Mouse (Mus musculus) liver, postnatal 0 days (tissue): Measurements from ENCODE around the gene Evpl. TPM values are rescaled to one million over a fixed set of nuclear protein-coding genes. Genes with fewer than 3 reads are reported as not detected.
"Not testable (repeated sequence)": the region's sequence is repeated elsewhere in the genome, so short reads cannot be mapped to it uniquely, and the experiment has no call there.

Experiments used
- ATAC-seq: fragments of 200-750 bp; cut with Nextera tagmentation; 2 replicates; pipeline ENCODE4 v1.8.0; 2017; ENCODE audit warnings: mild to moderate bottlenecking, moderate library complexity
- DNase-seq: peaks from one replicate; pipeline ENCODE4 v3.0.0-alpha.2; 2016
- H3K27ac ChIP-seq: fragments of 300-500 bp; sonication (generic); 2 replicates; pipeline ENCODE4 v1.5.1; 2014; ENCODE audit warnings: antibody characterized with exemption, moderate library complexity, mild to moderate bottlenecking, low read depth
- H3K27me3 ChIP-seq: fragments of 300-500 bp; sonication (generic); 2 replicates; pipeline ENCODE4 v1.6.1; 2014; ENCODE audit warnings: low read length, control low read depth, mixed read lengths; ENCODE audit not compliant: insufficient read depth
- H3K36me3 ChIP-seq: fragments of 300-500 bp; sonication (generic); replicated peaks from 2 replicates; pipeline ENCODE4 v1.6.1; 2014; ENCODE audit warnings: mild to moderate bottlenecking, control low read depth, low read length, moderate library complexity, mixed read lengths; ENCODE audit not compliant: insufficient read depth
- H3K4me1 ChIP-seq: fragments of 300-500 bp; sonication (generic); 2 replicates; pipeline ENCODE4 v1.6.1; 2014; ENCODE audit warnings: antibody characterized with exemption, mild to moderate bottlenecking, control low read depth; ENCODE audit not compliant: insufficient read depth
- H3K4me2 ChIP-seq: fragments of 300-500 bp; sonication (generic); 2 replicates; pipeline ENCODE4 v1.6.1; 2014; ENCODE audit warnings: low read depth, mild to moderate bottlenecking, low read length, moderate library complexity, mixed read lengths
- H3K4me3 ChIP-seq: fragments of 300-500 bp; sonication (generic); 2 replicates; pipeline ENCODE4 v1.5.1; 2014; ENCODE audit warnings: low read depth, low read length
- H3K9ac ChIP-seq: fragments of 300-500 bp; sonication (generic); replicated peaks from 2 replicates; pipeline ENCODE4 v1.6.1; 2014; ENCODE audit warnings: mild to moderate bottlenecking, moderate library complexity
- H3K9me3 ChIP-seq: fragments of 300-500 bp; sonication (generic); 2 replicates; pipeline ENCODE4 v1.6.1; 2016; ENCODE audit warnings: mild to moderate bottlenecking, control low read depth, low read length, mixed read lengths
- CTCF ChIP-seq: sonication (generic); IDR thresholded peaks from 2 replicates; pipeline ENCODE4 v1.5.1; 2016; ENCODE audit warnings: antibody characterized with exemption, low read depth
- EP300 ChIP-seq: IDR thresholded peaks from 2 replicates; pipeline ENCODE4 v1.6.1; 2016; ENCODE audit warnings: antibody characterized with exemption, low read depth, mild to moderate bottlenecking
- WGBS: fragments of 180-500 bp; shearing (Covaris S2); extraction: QIAGEN DNeasy Blood & Tissue Kit; methylation state at CpG from one replicate; pipeline ENCODE4 v1.1.7; 2014; ENCODE audit not compliant: insufficient replicate concordance; 5-methylcytosine and 5-hydroxymethylcytosine counted together
- polyA plus RNA-seq: library from polyadenylated mRNA; unstranded; fragments of >200 nt; fragmentation: Nextera tagmentation; extraction: Ambion mirVana; gene quantifications from 2 replicates; pipeline ENCODE4 v1.2.1, GENCODE M21; 2015

The Evpl gene
- polyA plus RNA-seq, 1 experiment from 2014 or later: 0.07 TPM

DNA sequence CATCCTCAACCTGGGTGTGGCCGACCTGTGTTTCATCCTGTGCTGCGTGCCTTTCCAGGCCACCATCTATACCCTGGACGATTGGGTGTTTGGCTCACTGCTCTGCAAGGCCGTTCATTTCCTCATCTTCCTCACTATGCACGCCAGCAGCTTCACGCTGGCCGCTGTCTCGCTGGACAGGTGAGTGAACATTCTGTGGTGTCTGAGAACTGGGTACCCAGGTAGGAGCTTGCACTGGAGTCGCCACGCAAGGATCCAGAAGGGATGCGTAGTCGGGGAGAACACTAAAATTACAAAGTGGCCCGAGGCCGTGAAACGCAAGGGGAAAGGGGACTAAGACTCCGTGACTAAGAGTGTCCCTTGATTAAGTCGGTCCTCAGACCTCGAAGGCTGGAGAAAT lies 43.8 kb upstream of the Evpl start:
- 3% methylated on average over 18 of the region's 18 CpGs for WGBS
- H3K36me3 ChIP-seq: no peaks in the 10 kb centered on the region
- peak overlapping the region; percentile 40; the same call in 1 of the 2 replicates for H3K4me2 ChIP-seq
- H3K27me3 ChIP-seq: peaks cover 50% of the 10 kb centered on the region
- H3K4me1 ChIP-seq: peaks cover 3% of the 10 kb centered on the region; the same call in 1 of the 2 replicates
- no peak overlapping the region for H3K27ac ChIP-seq
- no peak overlapping the region for H3K9ac ChIP-seq
- H3K4me3 ChIP-seq: 0 out of 2 replicates have a peak overlapping the region, but pooled peaks have one; percentile 17
- TF ChIP-seq CTCF (no peak), EP300 (no peak)
- DNase-seq (no peak), ATAC-seq (no peak)
- no peaks in the 10 kb centered on the region for H3K9me3 ChIP-seq

DNA sequence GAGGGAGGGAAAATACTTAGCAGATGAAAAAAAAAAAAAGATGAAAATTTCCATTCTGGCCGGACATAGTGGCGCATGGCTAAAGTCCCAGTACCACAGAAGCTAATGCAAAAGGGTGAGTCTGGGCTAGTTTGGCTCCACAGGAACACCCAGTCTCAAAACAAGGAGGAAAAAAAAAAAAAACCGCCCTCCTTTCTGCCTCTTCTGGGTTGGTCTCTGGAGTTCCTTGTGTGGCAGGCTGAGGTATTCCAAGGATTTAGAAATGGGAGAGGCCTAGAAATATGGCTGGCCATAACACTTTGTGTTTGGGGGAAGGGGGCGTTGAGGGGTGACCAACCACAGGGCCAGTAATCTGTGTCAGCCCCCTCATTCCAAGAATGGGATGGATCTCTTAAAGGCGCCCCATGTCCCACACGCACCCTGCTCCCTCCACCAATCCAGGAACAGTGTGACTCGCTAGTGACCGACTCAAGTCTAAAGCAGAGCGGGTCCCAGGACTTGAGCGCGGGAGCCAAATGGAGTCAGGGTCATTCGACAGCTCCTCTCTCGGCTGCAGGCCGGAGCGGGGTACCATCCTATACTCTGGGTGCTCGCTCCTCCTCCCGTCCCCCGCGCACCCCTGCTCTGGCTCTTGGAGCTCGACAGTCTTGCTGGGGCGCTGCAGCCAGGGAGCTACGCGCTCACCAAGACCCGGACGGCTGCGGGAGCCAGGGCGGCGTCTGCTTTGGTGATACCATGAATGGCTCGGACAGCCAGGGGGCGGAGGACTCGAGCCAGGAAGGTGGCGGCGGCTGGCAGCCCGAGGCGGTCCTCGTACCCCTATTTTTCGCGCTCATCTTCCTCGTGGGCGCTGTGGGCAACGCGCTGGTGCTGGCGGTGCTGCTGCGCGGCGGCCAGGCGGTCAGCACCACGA lies 43.1 kb upstream of the Evpl start, which contains the start of gene Galr2:
Gene Galr2 (plus strand): TSS at position 189 of the 913 bp plus-strand sequence.
- peaks cover 50% of the 10 kb centered on the region for H3K27me3 ChIP-seq

DNA sequence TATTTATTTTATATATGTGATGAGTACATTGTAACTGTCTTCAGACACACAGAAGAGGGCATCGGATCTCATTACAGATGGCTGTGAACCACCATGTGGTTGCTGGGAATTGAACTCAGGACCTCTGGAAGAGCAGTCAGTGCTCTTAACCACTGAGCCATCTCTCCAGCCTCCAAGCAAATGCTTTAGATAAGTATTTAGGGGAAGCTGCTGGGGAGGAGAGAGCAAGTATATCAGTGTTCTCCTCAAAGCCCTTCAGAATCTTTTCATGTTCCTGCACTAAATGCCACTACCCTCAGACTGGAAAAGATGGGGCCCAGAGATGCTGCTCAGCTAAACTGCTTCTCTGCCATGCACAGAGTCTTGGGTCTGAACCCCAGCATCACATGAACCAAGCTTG lies 39.3 kb upstream of the Evpl start:
- 81% methylated on average over 1 of the region's 1 CpGs for WGBS
- not testable (repeated sequence) for H3K36me3 ChIP-seq, DNase-seq, H3K9ac ChIP-seq, H3K9me3 ChIP-seq, H3K27ac ChIP-seq, ATAC-seq, H3K4me2 ChIP-seq, H3K4me3 ChIP-seq
- Histone ChIP-seq H3K27me3 (peaks cover 20% of the 10 kb centered on the region), H3K4me1 (peaks cover 18% of the 10 kb centered on the region)

More for the DNA sequence above, 43.1 kb upstream of the Evpl start, which contains the start of gene Galr2:
- ATAC-seq (no peak), DNase-seq (no peak)
- Histone ChIP-seq H3K4me1 (peaks cover 3% of the 10 kb centered on the region; the same call in 1 of the 2 replicates), H3K36me3 (no peaks in the 10 kb centered on the region), H3K4me3 (0 out of 2 replicates have a peak within 1 kb of the TSS, but pooled peaks have one; percentile 17), H3K4me2 (peak within 1 kb of the TSS; percentile 40), H3K9me3 (no peaks in the 10 kb centered on the region), H3K27ac (no peak within 1 kb of the TSS), H3K9ac (no peak within 1 kb of the TSS)
- TF ChIP-seq CTCF (no peak), EP300 (no peak)
- 8% methylated on average over 46 of the region's 48 CpGs for WGBS

DNA sequence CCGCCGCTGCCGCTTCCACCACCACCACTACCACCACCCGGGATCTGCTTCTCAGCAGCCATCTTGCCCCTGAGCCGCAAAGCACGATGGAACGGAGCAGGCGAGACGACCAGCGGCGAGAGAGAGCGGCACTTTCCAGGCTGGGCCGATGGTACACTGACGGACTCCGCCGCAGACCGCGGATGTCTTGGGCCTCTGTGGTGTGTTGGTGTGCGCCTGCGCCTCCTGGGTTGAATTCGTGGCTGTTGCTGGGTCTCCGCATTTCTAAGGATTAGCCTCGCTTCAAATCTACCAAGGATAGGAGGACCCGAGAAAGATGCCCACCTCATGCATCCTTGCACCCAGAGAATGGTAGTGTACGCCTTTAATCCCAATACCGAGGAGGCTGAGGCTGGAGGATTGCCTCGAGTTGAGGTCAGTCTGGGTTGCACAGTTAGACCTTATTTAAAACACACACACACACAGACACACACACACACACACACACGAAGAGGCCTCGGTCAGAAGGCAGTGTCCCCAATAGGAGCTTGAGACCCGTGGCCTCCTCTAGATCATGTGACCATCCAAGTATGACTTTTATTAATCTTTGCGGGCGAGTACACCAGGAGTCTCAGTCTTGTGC lies 36.3 kb upstream of the Evpl start, which contains the start of gene Srp68:
Gene Srp68 (minus strand): TSS at position 173 of the 622 bp plus-strand sequence.
- Histone ChIP-seq H3K9me3 (no peaks in the 10 kb centered on the region), H3K4me3 (peak within 1 kb of the TSS; percentile 97), H3K27ac (peak within 1 kb of the TSS; percentile 81), H3K27me3 (no peaks in the 10 kb centered on the region), H3K4me1 (peaks cover 15% of the 10 kb centered on the region), H3K4me2 (peak within 1 kb of the TSS; percentile 96), H3K9ac (peak within 1 kb of the TSS; percentile 92), H3K36me3 (peaks cover 11% of the 10 kb centered on the region)
- WGBS: 2% methylated on average over 32 of the region's 32 CpGs
- TF ChIP-seq EP300 (no peak), CTCF (peak; percentile 15; the same call in 1 of the 2 replicates)
- DNase-seq (peak; percentile 91), ATAC-seq (peak; percentile 98)

DNA sequence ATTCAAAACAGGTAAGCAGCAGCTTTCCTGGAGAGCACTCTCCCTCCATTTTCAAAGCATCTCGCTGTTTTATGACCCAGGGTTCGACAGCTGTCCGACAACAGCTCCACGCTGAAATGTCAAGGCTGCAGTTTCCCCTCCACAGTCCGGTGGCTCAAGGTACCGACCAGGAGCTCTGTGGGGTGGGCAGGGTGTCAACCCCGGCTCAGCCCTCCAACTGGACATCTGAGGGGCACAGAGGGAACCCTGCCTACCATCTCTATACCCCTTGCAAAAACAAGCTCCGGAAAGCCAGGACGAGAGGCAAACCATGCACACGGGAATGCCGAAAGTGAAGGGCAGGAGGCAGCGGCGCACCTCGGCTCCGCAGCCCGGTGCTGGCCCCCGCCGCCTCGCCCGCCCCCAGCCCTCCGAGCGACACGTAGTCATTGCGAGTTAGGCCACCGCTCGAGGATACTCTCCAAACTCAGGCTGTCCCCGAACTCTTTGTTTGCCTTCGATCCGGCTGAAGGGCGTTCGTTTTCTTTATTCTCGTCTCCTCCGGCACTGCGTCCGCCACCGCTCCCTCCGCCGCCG lies 35.7 kb upstream of the Evpl start:
- peaks cover 15% of the 10 kb centered on the region for H3K4me1 ChIP-seq
- H3K36me3 ChIP-seq: peaks cover 16% of the 10 kb centered on the region
- peak overlapping the region; percentile 92 for H3K9ac ChIP-seq
- DNase-seq (no peak), ATAC-seq (peak; percentile 59)
- H3K27ac ChIP-seq: peak overlapping the region; percentile 81
- peak overlapping the region; percentile 96 for H3K4me2 ChIP-seq
- H3K4me3 ChIP-seq: peak overlapping the region; percentile 97
- no peaks in the 10 kb centered on the region for H3K27me3 ChIP-seq
- under 1% methylated on average over 39 of the region's 39 CpGs for WGBS
- no peaks in the 10 kb centered on the region for H3K9me3 ChIP-seq
- no peak for TF ChIP-seq EP300
- no peak for TF ChIP-seq CTCF
